Mouse (Mus musculus) CH12.LX (cell line): ENCODE results near the gene 1700012B07Rik. TPM values are rescaled to one million over a fixed set of nuclear protein-coding genes. Genes with fewer than 3 reads are reported as not detected.

ENCODE experiments used
- DNase-seq: peaks from one replicate; pipeline ENCODE4 v3.0.0-alpha.2; 2013; ENCODE audit errors: extremely low read depth
- H3K27ac ChIP-seq: 2 replicates; pipeline ENCODE4 v1.5.1; 2012; ENCODE audit warnings: low read depth, mild to moderate bottlenecking, control low read depth, moderate library complexity; ENCODE audit not compliant: insufficient read depth
- H3K27me3 ChIP-seq: replicated peaks from 2 replicates; pipeline ENCODE3; 2012; ENCODE audit warnings: inconsistent platforms
- H3K36me3 ChIP-seq, 2 experiments: replicated peaks in 1 of 2; 2 replicates each; pipeline versions ENCODE3 to v1.6.1; 2012; ENCODE audit warnings: inconsistent platforms in 1 of 2, low read length in 1 of 2, mild to moderate bottlenecking in 1 of 2, mixed read lengths in 1 of 2, moderate library complexity in 1 of 2; ENCODE audit not compliant: control insufficient read depth in 1 of 2, insufficient read depth in 1 of 2
- H3K4me1 ChIP-seq, 2 experiments: 2 replicates each; pipeline ENCODE4 v1.6.1; 2012; ENCODE audit warnings: inconsistent platforms in 1 of 2, moderate library complexity in 1 of 2; ENCODE audit not compliant: insufficient read depth in 2 of 2, control insufficient read depth in 1 of 2
- H3K4me2 ChIP-seq: 2 replicates; pipeline ENCODE4 v1.6.1; 2012; ENCODE audit warnings: low read depth, mild to moderate bottlenecking, control low read depth; ENCODE audit not compliant: poor library complexity, insufficient read depth, severe bottlenecking
- H3K4me3 ChIP-seq, 3 experiments: fragments of 150-350 bp in 1 of 3; sonication (generic) in 1 of 3; replicated peaks in 1 of 3; 2 replicates each; pipeline versions ENCODE3 to v1.5.1; 2011 to 2012; ENCODE audit warnings: low read depth in 2 of 3, low read length in 2 of 3, mild to moderate bottlenecking in 2 of 3, moderate library complexity in 2 of 3, control low read depth in 1 of 3, improper control_type of control experiment in 1 of 3, inconsistent platforms in 1 of 3, mixed read lengths in 1 of 3; ENCODE audit not compliant: poor library complexity in 1 of 3
- H3K79me2 ChIP-seq: replicated peaks from 2 replicates; pipeline ENCODE4 v1.6.1; 2012; ENCODE audit warnings: mild to moderate bottlenecking, moderate library complexity; ENCODE audit not compliant: control insufficient read depth, poor library complexity, insufficient read depth, severe bottlenecking; ENCODE audit errors: extremely low read depth
- H3K9ac ChIP-seq: 2 replicates; pipeline ENCODE4 v1.6.1; 2012; ENCODE audit warnings: low read depth, mild to moderate bottlenecking, control low read depth, moderate library complexity; ENCODE audit not compliant: insufficient read depth
- H3K9me3 ChIP-seq: replicated peaks from 2 replicates; pipeline ENCODE3; 2012; ENCODE audit warnings: low read length, inconsistent platforms, mixed read lengths
- BHLHE40 ChIP-seq: IDR thresholded peaks from 2 replicates; pipeline ENCODE4 v1.6.1; 2011; ENCODE audit warnings: mild to moderate bottlenecking, low read depth, low read length, improper control_type of control experiment
- CHD2 ChIP-seq: IDR thresholded peaks from 2 replicates; pipeline ENCODE4 v1.6.1; 2011; ENCODE audit warnings: low read length, improper control_type of control experiment
- CTCF ChIP-seq, 2 experiments: IDR thresholded peaks in 1 of 2; conservative IDR thresholded peaks in 1 of 2; 2 replicates each; pipeline ENCODE4 v1.5.1; 2011 to 2012; ENCODE audit warnings: low read depth in 2 of 2, low read length in 2 of 2, improper control_type of control experiment in 1 of 2, inconsistent platforms in 1 of 2, mild to moderate bottlenecking in 1 of 2, moderate library complexity in 1 of 2
- ELF1 ChIP-seq: IDR thresholded peaks from 2 replicates; pipeline ENCODE4 v1.6.1; 2014; ENCODE audit warnings: low read depth, mild to moderate bottlenecking, inconsistent platforms, low read length, improper control_type of control experiment
- EP300 ChIP-seq: IDR thresholded peaks from 2 replicates; pipeline ENCODE4 v1.6.1; 2011; ENCODE audit warnings: low read length, improper control_type of control experiment
- IRF4 ChIP-seq: IDR thresholded peaks from 2 replicates; pipeline ENCODE4 v1.6.1; 2014; ENCODE audit warnings: low read depth, mild to moderate bottlenecking, inconsistent platforms, low read length, improper control_type of control experiment
- JUN ChIP-seq: IDR thresholded peaks from 2 replicates; pipeline ENCODE4 v1.6.1; 2011; ENCODE audit warnings: low read depth, mild to moderate bottlenecking, low read length, improper control_type of control experiment, moderate library complexity; ENCODE audit not compliant: insufficient read depth
- KAT2A ChIP-seq: IDR thresholded peaks from 2 replicates; pipeline ENCODE4 v1.6.1; 2012; ENCODE audit warnings: low read length, improper control_type of control experiment, inconsistent platforms; ENCODE audit not compliant: insufficient replicate concordance
- MAX ChIP-seq: IDR thresholded peaks from 2 replicates; pipeline ENCODE4 v1.6.1; 2011; ENCODE audit warnings: low read length, improper control_type of control experiment
- MAZ ChIP-seq: IDR thresholded peaks from 2 replicates; pipeline ENCODE4 v1.6.1; 2012; ENCODE audit warnings: low read depth, mild to moderate bottlenecking, inconsistent platforms, low read length, improper control_type of control experiment, moderate library complexity
- MEF2A ChIP-seq: IDR thresholded peaks from 2 replicates; pipeline ENCODE4 v1.6.1; 2014; ENCODE audit warnings: low read depth, mild to moderate bottlenecking, inconsistent platforms, low read length, improper control_type of control experiment, borderline replicate concordance
- MXI1 ChIP-seq: IDR thresholded peaks from 2 replicates; pipeline ENCODE4 v1.6.1; 2011; ENCODE audit warnings: mild to moderate bottlenecking, low read depth, low read length, improper control_type of control experiment
- NELFE ChIP-seq: IDR thresholded peaks from 2 replicates; pipeline ENCODE4 v1.6.1; 2011; ENCODE audit warnings: low read depth, low read length, improper control_type of control experiment
- POLR2A ChIP-seq: IDR thresholded peaks from 2 replicates; pipeline ENCODE4 v1.6.1; 2011; ENCODE audit warnings: low read depth, mild to moderate bottlenecking, improper control_type of control experiment, low read length
- RAD21 ChIP-seq: IDR thresholded peaks from 2 replicates; pipeline ENCODE4 v1.6.1; 2011; ENCODE audit warnings: low read depth, mild to moderate bottlenecking, low read length, improper control_type of control experiment, moderate library complexity
- ZKSCAN1 ChIP-seq: IDR thresholded peaks from 2 replicates; pipeline ENCODE4 v1.6.1; 2012; ENCODE audit warnings: low read depth, inconsistent platforms, low read length, improper control_type of control experiment, borderline replicate concordance
- ZNF384 ChIP-seq: IDR thresholded peaks from 2 replicates; pipeline ENCODE4 v1.6.1; 2012; ENCODE audit warnings: low read depth, low read length, improper control_type of control experiment, inconsistent platforms
- dilution Hi-C: fragments of 300-500 bp; cut with MboI; formaldehyde crosslinking; loops from 2 replicates; pipeline ENCODE4 v1.14.3; 2020; ENCODE audit warnings: low sequenced_read_pairs; ENCODE audit not compliant: extremely low pct_unique_long_range_greater_than_20kb, extremely low pct_ligation_motif_present
- in situ Hi-C: fragments of 300-500 bp; cut with MboI; formaldehyde crosslinking; loops from 3 replicates; pipeline ENCODE4 v1.14.3; 2019; ENCODE audit warnings: low sequenced_read_pairs, low pct_ligation_motif_present, low pct_unique_long_range_greater_than_20kb, mixed read lengths
- polyA plus RNA-seq: library from polyadenylated mRNA; unstranded; fragments of >175 nt; gene quantifications from 2 replicates; pipeline ENCODE4 v1.2.1, GENCODE M21; 2012; ENCODE audit warnings: low read depth; ENCODE audit not compliant: insufficient read length
- total RNA-seq, 2 experiments: library from RNA; depleted of rRNA; stranded (reverse); fragments of 300-350 nt in 1 of 2; fragments of >200 nt in 1 of 2; gene quantifications; 2 replicates each; pipeline ENCODE4 v1.2.3; 2012 to 2014

The 1700012B07Rik gene
- total and polyA plus RNA-seq, 3 experiments, result 0.29 TPM; not detected in 2

- Histone ChIP-seq H3K79me2 (no peaks in the 10 kb centered on the region), H3K27ac (peak overlapping the region; percentile 26; the same call in 1 of the 2 replicates), H3K36me3 (no peaks in the 10 kb centered on the region), H3K27me3 (no peaks in the 10 kb centered on the region), H3K9ac (no peak overlapping the region), H3K4me1 (peaks cover 19 to 33% of the 10 kb centered on the region in 2 experiments), H3K9me3 (peaks cover 10% of the 10 kb centered on the region), H3K4me2 (no peak overlapping the region), H3K4me3 (no peak overlapping the region)
- dilution Hi-C loops (no loop called here), in situ Hi-C loops (loop anchor here (5.0 to 25.0 kb wide), 4 partner anchors 230 to 613 kb away; no protein-coding TSS in a partner anchor)
- no peak for DNase-seq
- TF ChIP-seq ZKSCAN1 (no peak), MEF2A (no peak), JUN (no peak), KAT2A (no peak), MXI1 (no peak), CHD2 (no peak), ZNF384 (no peak), CTCF (conservative IDR thresholded peaks at IDR 0.05 in 1 of 2, IDR thresholded peaks at IDR 0.05 in 1 of 2; ENCODE audit: low read depth in 2 of 2, low read length in 2 of 2) (no peak), BHLHE40 (no peak), EP300 (no peak), RAD21 (no peak), MAX (no peak), IRF4 (no peak)
Measured at GRCm38 (mm10) chr11:109874651-109875524, 47.0 kb upstream of the 1700012B07Rik start.

GRCm38 (mm10) chr11:109873852-109874610, 46.2 kb upstream of the 1700012B07Rik start:
- TF ChIP-seq EP300, result no peak
- TF ChIP-seq MAZ, result no peak
- no peak for TF ChIP-seq IRF4
- TF ChIP-seq NELFE, result no peak
- no peak for TF ChIP-seq ELF1
- TF ChIP-seq POLR2A, result no peak
- Histone ChIP-seq H3K9me3 (peaks cover 10% of the 10 kb centered on the region), H3K4me3 (no peak overlapping the region), H3K27ac (no peak overlapping the region), H3K79me2 (no peaks in the 10 kb centered on the region), H3K9ac (no peak overlapping the region), H3K36me3 (no peaks in the 10 kb centered on the region), H3K27me3 (peaks cover 2% of the 10 kb centered on the region), H3K4me2 (no peak overlapping the region), H3K4me1 (peaks cover 19 to 33% of the 10 kb centered on the region in 2 experiments)
- in situ Hi-C loops, result loop anchor here (10.0 to 25.0 kb wide), 2 partner anchors 231 to 612 kb away; no protein-coding TSS in a partner anchor
- no peak for DNase-seq
- dilution Hi-C loops, result no loop called here
